Mouse (Mus musculus): ENCODE results near the gene Pin1. TPM values are rescaled to one million over a fixed set of nuclear protein-coding genes. Genes with fewer than 3 reads are reported as not detected.

Pin1 gene
- polyA plus RNA-seq, 1 experiment from 2014 or later: 48.4 TPM

- peak within 1 kb of the TSS; percentile 97 for H3K27ac ChIP-seq (ENCODE audit: low read length)
- no peak for ATAC-seq (replicated peaks; ENCODE audit: extremely low read depth, insufficient read depth, low FRiP score)
- H3K4me2 ChIP-seq (ENCODE audit: low read depth, low read length): peak within 1 kb of the TSS; percentile 99
- no peaks in the 10 kb centered on the region for H3K27me3 ChIP-seq (ENCODE audit: control insufficient read depth, insufficient read depth, low read length)
- peak within 1 kb of the TSS; percentile 82 for H3K9ac ChIP-seq (ENCODE audit: low read length)
- H3K4me3 ChIP-seq (ENCODE audit: low read length): peak within 1 kb of the TSS; percentile 86
- WGBS: under 1% methylated on average over 43 of the region's 43 CpGs
- H3K9me3 ChIP-seq (replicated peaks; ENCODE audit: control insufficient read depth, low read length): no peaks in the 10 kb centered on the region
- H3K36me3 ChIP-seq (ENCODE audit: control insufficient read depth, insufficient read depth): peaks cover 5% of the 10 kb centered on the region; the same call in 1 of the 2 replicates
- peaks cover 18% of the 10 kb centered on the region for H3K4me1 ChIP-seq (ENCODE audit: control insufficient read depth, insufficient read depth, low read length)
These were observed 7.4 kb upstream of the Pin1 start, which contains the start of gene Fbxl12 for GRCm38 (mm10) chr9:20644360-20645081. Fbxl12 (minus strand) TSS chr9:20644767.

DNA sequence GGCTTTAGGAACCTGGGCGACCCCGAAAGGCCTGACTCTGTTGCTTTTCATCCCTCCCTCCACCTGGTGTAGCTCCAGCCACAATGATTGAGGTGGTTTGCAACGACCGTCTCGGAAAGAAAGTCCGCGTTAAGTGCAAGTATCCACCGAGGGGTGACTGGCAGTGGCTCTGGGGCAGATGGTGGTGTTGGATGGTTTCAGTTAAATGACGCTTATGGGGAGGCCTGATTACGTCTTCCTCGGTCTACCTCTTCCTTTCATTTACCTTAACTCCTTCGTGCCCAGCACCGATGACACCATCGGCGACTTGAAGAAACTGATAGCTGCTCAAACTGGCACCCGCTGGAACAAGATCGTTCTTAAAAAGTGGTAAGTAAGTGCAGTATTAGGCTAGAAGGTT, 6.8 kb upstream of the Pin1 start:
- 2% methylated on average over 17 of the region's 17 CpGs for WGBS
- H3K9me3 ChIP-seq (replicated peaks; ENCODE audit: control insufficient read depth, low read length): no peaks in the 10 kb centered on the region
- ATAC-seq (replicated peaks; ENCODE audit: extremely low read depth, insufficient read depth, low FRiP score): no peak
- H3K27me3 ChIP-seq (ENCODE audit: control insufficient read depth, insufficient read depth, low read length): no peaks in the 10 kb centered on the region
- H3K36me3 ChIP-seq (ENCODE audit: control insufficient read depth, insufficient read depth): peaks cover 5% of the 10 kb centered on the region; the same call in 1 of the 2 replicates
- H3K9ac ChIP-seq (ENCODE audit: low read length): peak overlapping the region; percentile 82
- H3K4me3 ChIP-seq (ENCODE audit: low read length): peak overlapping the region; percentile 86
- peak overlapping the region; percentile 97 for H3K27ac ChIP-seq (ENCODE audit: low read length)
- H3K4me1 ChIP-seq (ENCODE audit: control insufficient read depth, insufficient read depth, low read length): peaks cover 18% of the 10 kb centered on the region
- peak overlapping the region; percentile 99 for H3K4me2 ChIP-seq (ENCODE audit: low read depth, low read length)

DNA sequence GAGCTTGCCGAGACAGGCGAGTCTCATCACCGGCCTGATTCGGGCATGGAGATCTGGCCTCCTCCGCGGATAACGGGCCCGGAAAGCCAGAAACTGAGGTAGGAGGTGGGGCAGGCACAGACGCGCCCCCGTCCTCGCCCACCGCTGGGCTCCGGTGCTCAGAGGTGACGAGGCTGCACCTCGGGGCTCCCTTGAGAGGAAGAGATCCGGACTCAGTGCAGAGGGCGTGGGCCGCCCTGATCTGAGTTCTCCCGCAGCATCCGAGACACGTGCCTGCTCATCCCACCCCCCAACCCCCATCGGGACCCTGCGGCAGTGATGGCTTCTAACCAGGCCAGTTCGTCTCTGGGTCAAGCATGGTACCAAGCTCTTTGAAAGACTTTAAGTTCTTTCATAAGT, 364 bp downstream of the Pin1 start:
- no peaks in the 10 kb centered on the region for H3K27me3 ChIP-seq (ENCODE audit: control insufficient read depth, insufficient read depth, low read length)
- H3K4me1 ChIP-seq (ENCODE audit: control insufficient read depth, insufficient read depth, low read length): peaks cover 23% of the 10 kb centered on the region
- H3K27ac ChIP-seq (ENCODE audit: low read length): peak overlapping the region; percentile 51; the same call in 1 of the 2 replicates
- peaks cover 15% of the 10 kb centered on the region for H3K36me3 ChIP-seq (ENCODE audit: control insufficient read depth, insufficient read depth)
- 0% methylated on average over 25 of the region's 25 CpGs for WGBS
- no peaks in the 10 kb centered on the region for H3K9me3 ChIP-seq (replicated peaks; ENCODE audit: control insufficient read depth, low read length)
- H3K4me2 ChIP-seq (ENCODE audit: low read depth, low read length): peak overlapping the region; percentile 87
- peak overlapping the region; percentile 88 for H3K4me3 ChIP-seq (ENCODE audit: low read length)
- no peak; the same call in 1 of the 2 replicates for ATAC-seq (replicated peaks; ENCODE audit: extremely low read depth, insufficient read depth, low FRiP score)
- peak overlapping the region; percentile 93 for H3K9ac ChIP-seq (ENCODE audit: low read length)

DNA sequence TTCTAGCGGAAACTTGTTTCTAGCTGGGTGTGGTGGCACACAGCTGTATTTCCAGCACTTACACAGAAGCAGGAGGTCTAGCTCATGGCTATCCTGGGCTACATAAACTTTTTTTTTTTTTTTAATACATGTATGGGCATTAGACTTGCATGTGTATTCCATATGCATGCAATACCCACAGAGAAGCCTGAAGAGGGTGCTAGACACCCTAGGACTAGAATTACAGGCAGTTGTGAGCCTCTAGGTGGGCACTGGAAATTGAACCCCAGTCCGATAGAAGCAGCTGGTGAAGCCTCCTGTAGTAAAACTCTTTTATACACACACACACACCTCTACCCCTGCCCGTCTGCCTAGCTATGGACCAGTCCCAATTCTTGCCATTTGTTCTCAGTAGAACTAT, 2.0 kb downstream of the Pin1 start:
- no peak for ATAC-seq (replicated peaks; ENCODE audit: extremely low read depth, insufficient read depth, low FRiP score)
- Histone ChIP-seq H3K27me3 (ENCODE audit: control insufficient read depth, insufficient read depth, low read length) (no peaks in the 10 kb centered on the region), H3K4me3 (ENCODE audit: low read length) (no peak overlapping the region), H3K9ac (ENCODE audit: low read length) (no peak overlapping the region), H3K9me3 (replicated peaks; ENCODE audit: control insufficient read depth, low read length) (no peaks in the 10 kb centered on the region), H3K36me3 (ENCODE audit: control insufficient read depth, insufficient read depth) (peaks cover 23% of the 10 kb centered on the region), H3K4me1 (ENCODE audit: control insufficient read depth, insufficient read depth, low read length) (peaks cover 33% of the 10 kb centered on the region), H3K4me2 (ENCODE audit: low read depth, low read length) (no peak overlapping the region), H3K27ac (ENCODE audit: low read length) (no peak overlapping the region)
- 88% methylated on average over 3 of the region's 3 CpGs for WGBS

- Histone ChIP-seq H3K4me3 (ENCODE audit: low read length) (no peak overlapping the region), H3K36me3 (ENCODE audit: control insufficient read depth, insufficient read depth) (peaks cover 38% of the 10 kb centered on the region), H3K4me1 (ENCODE audit: control insufficient read depth, insufficient read depth, low read length) (peaks cover 27% of the 10 kb centered on the region), H3K9ac (ENCODE audit: low read length) (peak overlapping the region; percentile 8; the same call in 1 of the 2 replicates), H3K9me3 (replicated peaks; ENCODE audit: control insufficient read depth, low read length) (no peaks in the 10 kb centered on the region), H3K27me3 (ENCODE audit: control insufficient read depth, insufficient read depth, low read length) (no peaks in the 10 kb centered on the region), H3K27ac (ENCODE audit: low read length) (peak overlapping the region; percentile 71), H3K4me2 (ENCODE audit: low read depth, low read length) (no peak overlapping the region)
- 59% methylated on average over 3 of the region's 3 CpGs for WGBS
- peak; percentile 33; the same call in 1 of the 2 replicates for ATAC-seq (replicated peaks; ENCODE audit: extremely low read depth, insufficient read depth, low FRiP score)
These were observed 5.7 kb downstream of the Pin1 start for GRCm38 (mm10) chr9:20657546-20657945.

- H3K27ac ChIP-seq (ENCODE audit: low read length): no peak overlapping the region
- no peak for ATAC-seq (replicated peaks; ENCODE audit: extremely low read depth, insufficient read depth, low FRiP score)
- H3K4me2 ChIP-seq (ENCODE audit: low read depth, low read length): no peak overlapping the region
- WGBS: 53% methylated on average over 3 of the region's 3 CpGs
- no peaks in the 10 kb centered on the region for H3K9me3 ChIP-seq (replicated peaks; ENCODE audit: control insufficient read depth, low read length)
- H3K4me1 ChIP-seq (ENCODE audit: control insufficient read depth, insufficient read depth, low read length): peaks cover 13% of the 10 kb centered on the region
- peaks cover 41% of the 10 kb centered on the region for H3K36me3 ChIP-seq (ENCODE audit: control insufficient read depth, insufficient read depth)
- no peaks in the 10 kb centered on the region for H3K27me3 ChIP-seq (ENCODE audit: control insufficient read depth, insufficient read depth, low read length)
- no peak overlapping the region for H3K9ac ChIP-seq (ENCODE audit: low read length)
- no peak overlapping the region for H3K4me3 ChIP-seq (ENCODE audit: low read length)
These were observed 10.4 kb downstream of the Pin1 start for GRCm38 (mm10) chr9:20662325-20662724.

DNA sequence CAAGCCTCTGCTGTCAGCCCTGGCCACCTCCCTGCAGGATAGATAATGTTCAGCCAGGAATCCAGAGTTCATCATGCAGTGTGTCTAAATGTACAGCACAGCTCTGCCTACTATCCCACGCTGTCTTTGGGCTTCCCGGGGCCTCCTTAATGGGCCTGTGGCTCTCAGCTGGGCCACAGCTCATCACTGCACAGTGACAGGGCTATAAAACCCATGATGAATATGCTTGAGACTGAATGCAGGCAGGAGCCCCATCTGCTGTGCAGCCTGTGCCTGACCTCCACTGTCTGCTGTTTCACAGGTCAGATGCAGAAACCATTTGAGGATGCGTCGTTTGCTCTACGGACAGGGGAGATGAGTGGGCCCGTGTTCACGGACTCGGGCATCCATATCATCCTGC, 11.0 kb downstream of the Pin1 start:
- WGBS: 96% methylated on average over 8 of the region's 8 CpGs
- Histone ChIP-seq H3K27me3 (ENCODE audit: control insufficient read depth, insufficient read depth, low read length) (no peaks in the 10 kb centered on the region), H3K36me3 (ENCODE audit: control insufficient read depth, insufficient read depth) (peaks cover 37% of the 10 kb centered on the region)

GRCm38 (mm10) chr9:20663956-20664355, 12.1 kb downstream of the Pin1 start:
- H3K4me2 ChIP-seq (ENCODE audit: low read depth, low read length): no peak overlapping the region
- ATAC-seq (replicated peaks; ENCODE audit: extremely low read depth, insufficient read depth, low FRiP score): no peak
- H3K27ac ChIP-seq (ENCODE audit: low read length): no peak overlapping the region
- H3K27me3 ChIP-seq (ENCODE audit: control insufficient read depth, insufficient read depth, low read length): no peaks in the 10 kb centered on the region
- H3K9me3 ChIP-seq (replicated peaks; ENCODE audit: control insufficient read depth, low read length): no peaks in the 10 kb centered on the region
- no peak overlapping the region for H3K4me3 ChIP-seq (ENCODE audit: low read length)
- peaks cover 3% of the 10 kb centered on the region; the same call in 1 of the 2 replicates for H3K4me1 ChIP-seq (ENCODE audit: control insufficient read depth, insufficient read depth, low read length)
- no peak overlapping the region for H3K9ac ChIP-seq (ENCODE audit: low read length)
- H3K36me3 ChIP-seq (ENCODE audit: control insufficient read depth, insufficient read depth): peaks cover 34% of the 10 kb centered on the region
- WGBS: 91% methylated on average over 2 of the region's 2 CpGs

More for the DNA sequence above, 11.0 kb downstream of the Pin1 start:
- H3K27ac ChIP-seq (ENCODE audit: low read length): no peak overlapping the region
- ATAC-seq (replicated peaks; ENCODE audit: extremely low read depth, insufficient read depth, low FRiP score): no peak
- H3K9ac ChIP-seq (ENCODE audit: low read length): no peak overlapping the region
- H3K4me2 ChIP-seq (ENCODE audit: low read depth, low read length): no peak overlapping the region
- H3K4me1 ChIP-seq (ENCODE audit: control insufficient read depth, insufficient read depth, low read length): peaks cover 9% of the 10 kb centered on the region
- H3K4me3 ChIP-seq (ENCODE audit: low read length): no peak overlapping the region
- H3K9me3 ChIP-seq (replicated peaks; ENCODE audit: control insufficient read depth, low read length): no peaks in the 10 kb centered on the region

DNA sequence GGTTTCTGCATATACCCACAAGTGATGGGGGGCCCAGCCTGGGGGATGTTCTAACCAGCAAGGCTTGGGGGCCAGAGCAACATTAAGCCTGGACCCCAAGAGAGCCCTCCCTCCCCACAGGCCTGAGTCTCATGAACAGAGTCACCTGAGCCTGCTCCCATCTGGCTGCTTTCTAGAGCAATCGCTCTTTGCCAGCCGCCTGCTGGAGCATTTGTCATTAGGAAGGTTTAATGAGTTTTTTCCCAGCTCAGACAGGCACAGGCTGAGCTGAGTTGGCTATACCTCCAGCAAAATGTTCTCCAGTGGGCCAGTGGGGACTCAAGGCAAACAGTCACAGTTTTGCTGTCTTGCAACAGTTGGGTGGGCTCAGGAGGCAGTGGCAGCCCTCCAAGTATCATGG, 12.5 kb downstream of the Pin1 start:
- H3K9me3 ChIP-seq (replicated peaks; ENCODE audit: control insufficient read depth, low read length): no peaks in the 10 kb centered on the region
- peaks cover 33% of the 10 kb centered on the region for H3K36me3 ChIP-seq (ENCODE audit: control insufficient read depth, insufficient read depth)
- ATAC-seq (replicated peaks; ENCODE audit: extremely low read depth, insufficient read depth, low FRiP score): no peak
- peaks cover 3% of the 10 kb centered on the region; the same call in 1 of the 2 replicates for H3K4me1 ChIP-seq (ENCODE audit: control insufficient read depth, insufficient read depth, low read length)
- H3K27ac ChIP-seq (ENCODE audit: low read length): no peak overlapping the region
- no peak overlapping the region for H3K9ac ChIP-seq (ENCODE audit: low read length)
- no peak overlapping the region for H3K4me3 ChIP-seq (ENCODE audit: low read length)
- H3K4me2 ChIP-seq (ENCODE audit: low read depth, low read length): no peak overlapping the region
- WGBS: 94% methylated on average over 2 of the region's 2 CpGs
- no peaks in the 10 kb centered on the region for H3K27me3 ChIP-seq (ENCODE audit: control insufficient read depth, insufficient read depth, low read length)
